Mouse (Mus musculus) testis, postnatal 10 days (tissue): ENCODE results near the gene Pck2.

Experiments used
- DNase-seq: peaks from one replicate; pipeline ENCODE4 v3.0.0; 2021; ENCODE audit warnings: low spot score

Gene Pck2

GRCm38 (mm10) chr14:55598521-55599390 lies 58.7 kb downstream of the Pck2 start:
- DNase-seq: no peak
